Comparison of ENCODE assay signal across 8 mouse cellular contexts in the genomic region with DNA sequence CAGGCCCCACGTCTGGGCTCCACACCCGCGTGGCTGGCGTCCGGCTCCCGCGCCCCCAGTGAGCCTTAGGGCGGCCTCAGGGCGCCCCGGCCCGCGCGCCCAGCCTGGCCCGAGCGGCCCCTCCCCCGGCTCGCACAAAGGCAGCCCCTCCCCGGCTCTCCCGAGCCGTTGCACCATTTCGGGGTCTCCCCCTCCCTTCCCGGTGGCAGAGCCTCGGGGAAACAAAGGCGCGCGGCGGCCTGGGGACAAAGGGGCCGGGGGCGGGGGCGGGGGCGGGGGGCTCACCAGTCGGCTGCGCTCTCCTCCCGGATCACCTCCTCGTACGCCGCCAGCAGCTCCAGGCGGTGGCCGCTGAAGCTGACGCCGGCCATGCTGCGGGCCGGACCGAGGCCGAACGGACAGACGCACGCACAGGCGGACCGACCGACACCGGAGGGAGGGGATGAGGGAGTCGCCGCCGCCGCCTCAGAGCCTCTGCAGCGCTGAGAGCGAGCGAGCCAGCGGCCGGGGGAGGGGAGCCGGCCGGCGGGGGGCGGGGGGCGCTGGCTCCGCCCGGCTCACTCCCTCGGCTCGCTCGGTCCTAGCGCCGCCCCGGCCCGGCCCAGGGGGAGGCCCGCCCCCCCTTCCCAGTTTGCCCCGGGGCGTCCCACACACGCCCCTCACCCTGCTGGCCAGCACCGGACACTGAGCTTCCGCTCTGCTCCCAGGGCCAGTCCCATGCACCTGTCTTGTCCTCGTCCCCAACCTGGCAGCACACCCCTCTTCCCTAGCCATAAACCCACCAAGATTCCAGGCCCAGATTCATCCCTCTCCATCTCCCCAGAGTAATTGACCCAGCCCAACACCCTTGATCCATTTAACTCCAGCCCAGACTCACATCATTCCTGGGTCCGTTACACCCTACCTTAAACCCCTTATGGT. TPM values are rescaled to one million over a fixed set of nuclear protein-coding genes. Genes with fewer than 3 reads are reported as not detected.
DNase-seq lines count a peak whose midpoint lies in the region; ATAC-seq and TF ChIP-seq lines count a peak whose summit lies in the region.

TSS of gene Dbn1 (minus strand) at position 534 of the 921 bp plus-strand sequence.

- H3K4me1 ChIP-seq in forebrain, embryonic 13.5 days = peaks cover 42% of the 10 kb centered on the region

- peaks cover 10% of the 10 kb centered on the region for H3K36me3 ChIP-seq in forebrain, embryonic 13.5 days (ENCODE audit: poor library complexity, severe bottlenecking)

- H3K27me3 ChIP-seq in forebrain, embryonic 13.5 days = no peaks in the 10 kb centered on the region

- H3K9ac ChIP-seq in forebrain, embryonic 13.5 days = peak within 1 kb of the TSS; percentile 100

- no peaks in the 10 kb centered on the region for H3K9me3 ChIP-seq in forebrain, embryonic 13.5 days (replicated peaks)

- under 1% methylated on average over 37 of the region's 83 CpGs for WGBS in forebrain, embryonic 13.5 days

- 0 out of 2 replicates have a peak, but pooled peaks have one; percentile 8 for TF ChIP-seq CTCF in layer of hippocampus, adult 2 months (conservative IDR thresholded peaks at IDR 0.05)

- peak within 1 kb of the TSS; percentile 77 for H3K4me3 ChIP-seq in layer of hippocampus, adult 2 months
- peak within 1 kb of the TSS; percentile 99 for H3K4me3 ChIP-seq in forebrain, embryonic 13.5 days

- peak; percentile 75 for ATAC-seq in forebrain, embryonic 13.5 days

- H3K27ac ChIP-seq in layer of hippocampus, adult 2 months = peak within 1 kb of the TSS; percentile 97
- H3K27ac ChIP-seq in forebrain, embryonic 13.5 days = peak within 1 kb of the TSS; percentile 99

- DNase-seq in layer of hippocampus, adult 2 months (ENCODE audit: low spot score in 2 of 2) = peak in 1 of 2 experiments; percentile 67
- DNase-seq in layer of hippocampus, adult 9-11 months = no peak
- DNase-seq in adrenal gland, adult 2 months = peak; percentile 61
- peak; percentile 21 for DNase-seq in induced T-regulatory cell, adult 2 months (ENCODE audit: low read depth)
- DNase-seq in liver = peak; percentile 56
- peak; percentile 88 for DNase-seq in neural tube, embryonic 10.5 days (ENCODE audit: extremely low spot score, low spot score)
- no peak for DNase-seq in thymus, postnatal 0 days (ENCODE audit: low spot score)

- H3K4me2 ChIP-seq in forebrain, embryonic 13.5 days = peak within 1 kb of the TSS; percentile 98

RNA-seq across cellular contexts. Expression of gene Dbn1, which starts in this region (rescaled TPM):
- total RNA-seq in layer of hippocampus, adult 2 months (2021) = 100 to 1,000 TPM; 396 to 403 TPM
- 10 to 100 TPM; 12.6 to 25.9 TPM for total RNA-seq in adrenal gland, adult 2 months (2021)
- polyA plus RNA-seq in adrenal gland, adult 2 months (2012; rRNA removed) = 41.5 and 44.1 TPM in 2 replicates
- 639 and 641 TPM in 2 replicates for polyA plus RNA-seq in forebrain, embryonic 13.5 days (2015; fragmentation: Nextera tagmentation; extraction: Ambion mirVana)
- 8.4 and 9.3 TPM in 2 replicates for polyA plus RNA-seq in thymus, postnatal 0 days (2015; fragmentation: Nextera tagmentation; extraction: Ambion mirVana)

Comparison
In these comparisons a context has a peak if more than half of its experiments do, and no peak if none do; other contexts are left out.
1. RNA of gene Dbn1 (total RNA-seq): 396 to 403 TPM in layer of hippocampus, adult 2 months; 12.6 to 25.9 TPM in adrenal gland, adult 2 months; every median in the first group is over 10 times any median in the second.
2. RNA of gene Dbn1 (polyA plus RNA-seq): 639 to 641 TPM in forebrain, embryonic 13.5 days; 41.5 to 44.1 TPM in adrenal gland, adult 2 months and 8.4 to 9.3 TPM in thymus, postnatal 0 days; every median in the first group is over 10 times any median in the second.
3. DNase-seq: peak in adrenal gland, adult 2 months (single experiment), induced T-regulatory cell, adult 2 months (single experiment), liver (single experiment) and neural tube, embryonic 10.5 days (single experiment); none in layer of hippocampus, adult 9-11 months (single experiment) and thymus, postnatal 0 days (single experiment).